Mouse (Mus musculus) thymus, postnatal 14 days (tissue): ENCODE data around the gene Tas2r108.

Experiments used
- DNase-seq: peaks from one replicate; pipeline ENCODE4 v3.0.0; 2021

Tas2r108 gene

DNA sequence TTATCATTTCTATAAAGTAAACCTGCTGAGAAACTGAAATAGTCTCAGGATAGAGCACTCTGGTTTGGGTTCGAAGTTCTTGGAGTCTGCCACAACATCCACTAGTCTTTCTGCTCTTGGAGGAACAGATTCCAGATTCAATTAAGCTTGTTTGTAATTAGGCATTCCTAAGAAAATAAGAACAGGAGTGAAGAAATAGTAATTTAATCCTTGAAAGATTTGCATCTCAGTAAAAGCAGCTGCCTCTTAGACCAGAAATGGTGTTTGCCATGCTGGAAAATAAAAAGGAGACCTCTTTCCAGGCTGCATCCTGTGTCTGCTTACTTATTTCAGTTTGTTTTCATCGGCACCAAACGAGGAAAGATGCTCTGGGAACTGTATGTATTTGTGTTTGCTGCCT lies at the start of gene Tas2r108:
TSS of gene Tas2r108 (plus strand) at position 301 of the 400 bp plus-strand sequence.
- no peak for DNase-seq

DNA sequence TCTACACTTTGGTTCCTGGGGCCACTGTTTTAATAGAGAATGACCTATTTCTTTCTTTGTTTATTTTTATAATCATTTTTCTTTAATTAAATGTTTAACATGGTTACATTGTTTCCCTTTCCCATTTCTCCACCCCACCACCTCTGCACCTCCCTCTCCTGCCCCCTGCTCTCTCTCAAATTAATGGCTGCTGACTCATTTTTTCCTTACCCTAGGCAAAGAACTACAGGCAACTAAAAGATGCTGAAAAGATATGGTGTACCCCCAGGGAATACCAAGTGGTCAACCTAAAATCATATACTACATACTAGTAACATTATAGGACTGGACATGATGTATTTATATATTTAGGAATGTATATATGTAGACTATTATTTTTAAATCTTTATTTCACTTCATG lies 44.7 kb upstream of the Tas2r108 start:
- no peak for DNase-seq

GRCm38 (mm10) chr6:40454436-40455041 lies 38.8 kb upstream of the Tas2r108 start:
- no peak for DNase-seq

- DNase-seq = peak; percentile 25
Observed at GRCm38 (mm10) chr6:40465710-40466109, 27.6 kb upstream of the Tas2r108 start.

- DNase-seq = peak; percentile 93
Observed at GRCm38 (mm10) chr6:40470916-40471719, 22.2 kb upstream of the Tas2r108 start, which contains the start of gene Ssbp1. Ssbp1 (plus strand) TSS chr6:40471352.

DNA sequence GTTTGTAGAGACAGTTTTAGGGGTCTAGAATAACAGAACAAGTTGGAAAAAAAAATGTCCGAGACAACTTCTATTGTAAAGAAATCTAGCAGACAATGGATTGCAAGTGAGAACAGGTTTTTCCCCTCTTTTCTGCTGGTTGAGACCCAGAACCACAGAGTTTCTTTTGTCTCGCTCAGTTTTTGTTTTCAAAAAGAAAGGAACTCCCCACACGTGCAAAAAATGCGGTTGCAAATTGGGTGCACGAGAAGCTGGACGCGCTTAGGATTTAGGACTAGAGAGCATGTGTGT lies 21.7 kb upstream of the Tas2r108 start:
- DNase-seq = no peak

DNA sequence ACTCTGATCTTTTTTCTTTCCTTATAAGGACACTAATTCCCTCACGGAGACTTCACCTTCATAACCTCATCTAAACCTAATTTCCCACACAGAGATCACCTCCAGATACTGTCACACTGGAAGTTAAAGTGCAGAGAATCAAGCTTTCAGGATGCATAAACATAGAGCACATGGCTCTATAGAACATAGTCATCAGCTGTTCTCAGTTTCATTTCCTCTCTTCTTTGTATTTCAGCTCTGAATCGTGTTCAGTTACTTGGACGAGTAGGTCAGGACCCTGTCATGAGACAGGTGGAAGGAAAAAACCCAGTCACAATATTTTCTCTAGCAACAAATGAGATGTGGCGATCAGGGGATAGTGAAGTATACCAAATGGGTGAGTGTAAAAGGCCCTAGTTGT lies 17.2 kb upstream of the Tas2r108 start:
- DNase-seq = no peak

- no peak for DNase-seq
Observed at GRCm38 (mm10) chr6:40479705-40480104, 13.6 kb upstream of the Tas2r108 start.

DNA sequence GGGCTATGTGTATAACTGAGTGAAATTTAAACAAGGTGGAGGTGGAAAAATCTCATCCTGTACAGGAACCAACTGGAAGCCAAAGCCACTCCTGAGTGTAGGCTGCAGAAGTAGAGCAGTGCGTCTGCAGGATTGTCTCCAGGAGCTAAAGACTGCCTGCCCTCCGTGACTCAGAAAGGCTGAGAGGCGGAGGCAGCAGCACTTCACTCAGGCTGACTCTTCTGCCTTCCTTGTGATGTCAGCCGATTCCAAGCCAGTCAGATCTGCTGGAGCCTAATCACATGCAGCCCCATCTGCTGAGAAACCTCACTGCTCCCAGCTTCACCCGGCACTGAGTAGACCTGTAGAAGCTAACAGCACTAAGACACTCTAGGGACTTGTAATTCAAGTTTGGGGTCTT lies 11.0 kb upstream of the Tas2r108 start:
- no peak for DNase-seq

DNA sequence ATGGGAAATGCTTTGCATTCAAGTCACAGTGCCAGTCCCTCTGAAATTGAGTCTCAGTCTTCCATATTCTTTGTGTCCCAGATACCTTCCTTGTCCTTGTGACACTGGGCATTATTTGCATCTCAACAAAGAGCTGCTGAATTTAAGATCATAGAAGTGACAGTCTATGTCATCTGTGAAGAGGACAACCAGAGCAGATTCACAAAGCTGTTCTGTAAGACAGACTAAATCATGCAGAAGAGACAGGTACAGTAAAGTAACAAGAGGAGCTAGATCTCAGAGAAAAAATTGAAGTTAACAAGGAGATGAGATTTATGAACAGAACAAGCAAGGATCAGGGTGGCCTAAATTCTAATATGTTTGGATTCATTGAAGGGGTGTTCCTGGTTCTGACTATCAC lies 2.4 kb upstream of the Tas2r108 start, which contains the start of gene Tas2r137:
TSS of gene Tas2r137 (plus strand) at position 301 of the 400 bp plus-strand sequence.
- no peak for DNase-seq

DNA sequence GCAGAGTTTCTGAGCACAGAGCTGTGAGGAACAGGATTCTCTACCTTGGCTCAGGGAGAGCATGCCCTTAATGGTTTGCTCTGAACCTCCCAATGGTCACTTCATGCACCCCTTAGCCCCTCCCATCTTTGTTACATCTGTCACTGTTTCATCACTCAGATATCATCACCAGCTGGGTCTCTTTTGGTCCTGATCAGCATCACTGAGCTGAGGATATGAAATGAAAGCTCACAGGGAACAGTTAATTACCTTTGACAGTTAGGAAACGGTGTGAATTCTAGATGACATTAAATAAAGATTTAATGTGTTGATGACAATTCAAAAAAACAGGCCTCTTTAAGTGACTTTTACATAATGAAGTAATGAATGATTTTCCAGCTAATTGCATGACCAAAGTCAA lies 26.1 kb downstream of the Tas2r108 start, which contains the start of gene Prss37:
TSS of gene Prss37 (minus strand) at position 101 of the 400 bp plus-strand sequence.
- DNase-seq = no peak
